Mouse (Mus musculus): ENCODE data around the gene Tbc1d5. TPM values are rescaled to one million over a fixed set of nuclear protein-coding genes. Genes with fewer than 3 reads are reported as not detected.

The Tbc1d5 gene
- total and polyA plus RNA-seq, 3 experiments, result 6.6 to 13.9 (median 7.7) TPM

- TF ChIP-seq POLR2A (IDR thresholded peaks at IDR 0.05; ENCODE audit: low read depth, low read length), result no peak
- no peak for TF ChIP-seq CTCF (conservative IDR thresholded peaks at IDR 0.05 in 1 of 2, IDR thresholded peaks at IDR 0.05 in 1 of 2; ENCODE audit: low read depth in 2 of 2, low read length in 2 of 2)
- TF ChIP-seq ZNF384 (IDR thresholded peaks at IDR 0.05; ENCODE audit: low read depth, low read length), result no peak
- TF ChIP-seq CHD2 (IDR thresholded peaks at IDR 0.05; ENCODE audit: low read length), result no peak
- no peak for TF ChIP-seq MAFK (IDR thresholded peaks at IDR 0.05; ENCODE audit: insufficient replicate concordance, low read length)
- no peak for TF ChIP-seq ZC3H11A (IDR thresholded peaks at IDR 0.05; ENCODE audit: low read depth, low read length)
- no peak for TF ChIP-seq ELF1 (IDR thresholded peaks at IDR 0.05; ENCODE audit: low read depth, low read length)
- TF ChIP-seq ZMIZ1 (IDR thresholded peaks at IDR 0.05; ENCODE audit: low read depth, low read length), result no peak
- TF ChIP-seq KAT2A (IDR thresholded peaks at IDR 0.05; ENCODE audit: insufficient replicate concordance, low read length), result no peak
- no peak for TF ChIP-seq SMC3 (IDR thresholded peaks at IDR 0.05; ENCODE audit: low read depth, low read length)
- no peak for TF ChIP-seq BHLHE40 (IDR thresholded peaks at IDR 0.05; ENCODE audit: low read depth, low read length)
- TF ChIP-seq MAX (IDR thresholded peaks at IDR 0.05; ENCODE audit: low read length), result no peak
- TF ChIP-seq E2F4 (IDR thresholded peaks at IDR 0.05; ENCODE audit: insufficient replicate concordance, low read depth, low read length), result no peak
- no peak for TF ChIP-seq ETS1 (conservative IDR thresholded peaks at IDR 0.05; ENCODE audit: low read depth, low read length)
- TF ChIP-seq GABPA (IDR thresholded peaks at IDR 0.05; ENCODE audit: insufficient replicate concordance, low read depth, low read length), result no peak
- TF ChIP-seq JUND (conservative IDR thresholded peaks at IDR 0.05; ENCODE audit: low read depth, low read length), result no peak
- no peak for TF ChIP-seq TCF12 (IDR thresholded peaks at IDR 0.05; ENCODE audit: low read depth, low read length)
- no peak overlapping the region for H3K4me2 ChIP-seq (ENCODE audit: insufficient read depth, low read depth, poor library complexity, severe bottlenecking)
- no peak overlapping the region for H3K27ac ChIP-seq (ENCODE audit: insufficient read depth, low read depth)
- H3K4me1 ChIP-seq (ENCODE audit: control insufficient read depth in 1 of 2, insufficient read depth in 2 of 2), result peaks cover 0 to 2% of the 10 kb centered on the region in 2 experiments; a peak in 1 of 4 replicates
- no peak overlapping the region for H3K9ac ChIP-seq (ENCODE audit: insufficient read depth, low read depth)
- H3K79me2 ChIP-seq (replicated peaks; ENCODE audit: control insufficient read depth, extremely low read depth, insufficient read depth, poor library complexity, severe bottlenecking), result no peaks in the 10 kb centered on the region
- no peak overlapping the region for H3K4me3 ChIP-seq (replicated peaks in 1 of 3; ENCODE audit: low read depth in 2 of 3, low read length in 2 of 3, poor library complexity in 1 of 3)
- H3K27me3 ChIP-seq (replicated peaks), result no peaks in the 10 kb centered on the region
- no peaks in the 10 kb centered on the region for H3K36me3 ChIP-seq (replicated peaks in 1 of 2; ENCODE audit: control insufficient read depth in 1 of 2, insufficient read depth in 1 of 2, low read length in 1 of 2)
- dilution Hi-C loops (cut with MboI; ENCODE audit: extremely low pct_ligation_motif_present, extremely low pct_unique_long_range_greater_than_20kb, low sequenced_read_pairs), result no loop called here
- no peak for DNase-seq (ENCODE audit: extremely low read depth)
- H3K9me3 ChIP-seq (replicated peaks; ENCODE audit: low read length), result no peaks in the 10 kb centered on the region
- in situ Hi-C loops (cut with MboI; ENCODE audit: low pct_ligation_motif_present, low pct_unique_long_range_greater_than_20kb, low sequenced_read_pairs), result no loop called here
Observed at GRCm38 (mm10) chr17:50724376-50724775, 454.8 kb downstream of the Tbc1d5 start.

- dilution Hi-C loops (cut with MboI; ENCODE audit: extremely low pct_ligation_motif_present, extremely low pct_unique_long_range_greater_than_20kb, low sequenced_read_pairs), result no loop called here
- TF ChIP-seq MAZ (IDR thresholded peaks at IDR 0.05; ENCODE audit: low read depth, low read length) (no peak), E2F4 (IDR thresholded peaks at IDR 0.05; ENCODE audit: insufficient replicate concordance, low read depth, low read length) (no peak), MXI1 (IDR thresholded peaks at IDR 0.05; ENCODE audit: low read depth, low read length) (no peak), ZC3H11A (IDR thresholded peaks at IDR 0.05; ENCODE audit: low read depth, low read length) (no peak), POLR2A (IDR thresholded peaks at IDR 0.05; ENCODE audit: low read depth, low read length) (no peak), HCFC1 (IDR thresholded peaks at IDR 0.05; ENCODE audit: low read depth, low read length) (no peak), CHD1 (IDR thresholded peaks at IDR 0.05; ENCODE audit: low read depth, low read length) (no peak), UBTF (IDR thresholded peaks at IDR 0.05; ENCODE audit: low read depth, low read length) (no peak), CHD2 (IDR thresholded peaks at IDR 0.05; ENCODE audit: low read length) (no peak), CTCF (conservative IDR thresholded peaks at IDR 0.05 in 1 of 2, IDR thresholded peaks at IDR 0.05 in 1 of 2; ENCODE audit: low read depth in 2 of 2, low read length in 2 of 2) (no peak), RCOR1 (conservative IDR thresholded peaks at IDR 0.05; ENCODE audit: low read depth, low read length) (no peak), NELFE (IDR thresholded peaks at IDR 0.05; ENCODE audit: low read depth, low read length) (no peak), RAD21 (IDR thresholded peaks at IDR 0.05; ENCODE audit: low read depth, low read length) (no peak), JUN (IDR thresholded peaks at IDR 0.05; ENCODE audit: insufficient read depth, low read depth, low read length) (no peak)
Observed at GRCm38 (mm10) chr17:50717586-50717985, 461.6 kb downstream of the Tbc1d5 start.

More at GRCm38 (mm10) chr17:50717586-50717985, 461.6 kb downstream of the Tbc1d5 start:
- H3K9me3 ChIP-seq (replicated peaks; ENCODE audit: low read length), result no peaks in the 10 kb centered on the region
- no peak for DNase-seq (ENCODE audit: extremely low read depth)
- no peak overlapping the region for H3K9ac ChIP-seq (ENCODE audit: insufficient read depth, low read depth)
- H3K27me3 ChIP-seq (replicated peaks), result no peaks in the 10 kb centered on the region
- no peak overlapping the region for H3K4me3 ChIP-seq (replicated peaks in 1 of 3; ENCODE audit: low read depth in 2 of 3, low read length in 2 of 3, poor library complexity in 1 of 3)
- in situ Hi-C loops (cut with MboI; ENCODE audit: low pct_ligation_motif_present, low pct_unique_long_range_greater_than_20kb, low sequenced_read_pairs), result no loop called here
- no peaks in the 10 kb centered on the region for H3K36me3 ChIP-seq (replicated peaks in 1 of 2; ENCODE audit: control insufficient read depth in 1 of 2, insufficient read depth in 1 of 2, low read length in 1 of 2)
- H3K4me1 ChIP-seq (ENCODE audit: control insufficient read depth in 1 of 2, insufficient read depth in 2 of 2), result no peaks in the 10 kb centered on the region
- H3K27ac ChIP-seq (ENCODE audit: insufficient read depth, low read depth), result no peak overlapping the region
- no peaks in the 10 kb centered on the region for H3K79me2 ChIP-seq (replicated peaks; ENCODE audit: control insufficient read depth, extremely low read depth, insufficient read depth, poor library complexity, severe bottlenecking)
- no peak overlapping the region for H3K4me2 ChIP-seq (ENCODE audit: insufficient read depth, low read depth, poor library complexity, severe bottlenecking)
